Mouse (Mus musculus) A20 (cell line): Measurements from ENCODE around the gene Lyrm1.

Experiments
- DNase-seq: peaks from one replicate; pipeline ENCODE4 v3.0.0-alpha.2; 2011; ENCODE audit warnings: low read depth, low spot score

The Lyrm1 gene

GRCm38 (mm10) chr7:119961107-119961506 is 65.4 kb downstream of the Lyrm1 start:
- no peak for DNase-seq

GRCm38 (mm10) chr7:119965205-119965604 is 69.5 kb downstream of the Lyrm1 start:
- no peak for DNase-seq

- no peak for DNase-seq
Observed at GRCm38 (mm10) chr7:119965651-119966395, 70.2 kb downstream of the Lyrm1 start.

GRCm38 (mm10) chr7:119969320-119969719 is 73.7 kb downstream of the Lyrm1 start:
- DNase-seq, result no peak

GRCm38 (mm10) chr7:119974214-119974613 is 78.6 kb downstream of the Lyrm1 start:
- no peak for DNase-seq

- no peak for DNase-seq
Observed at GRCm38 (mm10) chr7:119976256-119976655, 80.6 kb downstream of the Lyrm1 start.

- DNase-seq, result peak; percentile 27
Observed at GRCm38 (mm10) chr7:119977574-119977973, 81.9 kb downstream of the Lyrm1 start.

- no peak for DNase-seq
Observed at GRCm38 (mm10) chr7:119978576-119978975, 82.9 kb downstream of the Lyrm1 start.

- DNase-seq, result no peak
Observed at GRCm38 (mm10) chr7:119980170-119980569, 84.5 kb downstream of the Lyrm1 start.

- DNase-seq, result no peak
Observed at GRCm38 (mm10) chr7:119985279-119985912, 89.7 kb downstream of the Lyrm1 start.

- DNase-seq, result no peak
Observed at GRCm38 (mm10) chr7:119997066-119997465, 101.4 kb downstream of the Lyrm1 start.
